Mouse (Mus musculus): Measurements from ENCODE around the gene Olfr1342.

DNA sequence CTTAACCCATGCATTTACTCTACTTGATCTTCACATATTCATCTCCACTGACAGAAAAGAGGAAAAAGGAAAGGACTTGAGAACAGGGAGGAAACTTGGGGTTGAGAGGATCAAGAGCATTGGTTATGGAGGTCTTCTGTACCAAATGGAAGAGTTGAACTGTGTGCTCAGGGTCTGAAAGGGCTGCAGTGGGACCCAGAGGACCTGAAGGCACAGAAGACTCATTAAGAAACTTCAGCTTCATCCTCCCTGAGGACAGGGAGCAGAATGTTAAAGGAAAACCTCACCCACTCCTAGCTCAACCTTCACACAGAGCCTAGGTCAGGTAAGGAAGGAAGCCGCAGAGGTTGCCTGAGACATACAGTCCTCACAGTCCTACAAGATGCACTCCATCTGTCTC lies 39.3 kb upstream of the Olfr1342 start, which contains the start of gene Olfr1339:
- TF ChIP-seq CTCF (IDR thresholded peaks at IDR 0.05; ENCODE audit: control insufficient read depth, insufficient read depth, insufficient replicate concordance, low read depth, low read length): no peak
- no peak for TF ChIP-seq POLR2A (IDR thresholded peaks at IDR 0.05; ENCODE audit: control insufficient read depth, low read depth, low read length)
